In the genomic region with DNA sequence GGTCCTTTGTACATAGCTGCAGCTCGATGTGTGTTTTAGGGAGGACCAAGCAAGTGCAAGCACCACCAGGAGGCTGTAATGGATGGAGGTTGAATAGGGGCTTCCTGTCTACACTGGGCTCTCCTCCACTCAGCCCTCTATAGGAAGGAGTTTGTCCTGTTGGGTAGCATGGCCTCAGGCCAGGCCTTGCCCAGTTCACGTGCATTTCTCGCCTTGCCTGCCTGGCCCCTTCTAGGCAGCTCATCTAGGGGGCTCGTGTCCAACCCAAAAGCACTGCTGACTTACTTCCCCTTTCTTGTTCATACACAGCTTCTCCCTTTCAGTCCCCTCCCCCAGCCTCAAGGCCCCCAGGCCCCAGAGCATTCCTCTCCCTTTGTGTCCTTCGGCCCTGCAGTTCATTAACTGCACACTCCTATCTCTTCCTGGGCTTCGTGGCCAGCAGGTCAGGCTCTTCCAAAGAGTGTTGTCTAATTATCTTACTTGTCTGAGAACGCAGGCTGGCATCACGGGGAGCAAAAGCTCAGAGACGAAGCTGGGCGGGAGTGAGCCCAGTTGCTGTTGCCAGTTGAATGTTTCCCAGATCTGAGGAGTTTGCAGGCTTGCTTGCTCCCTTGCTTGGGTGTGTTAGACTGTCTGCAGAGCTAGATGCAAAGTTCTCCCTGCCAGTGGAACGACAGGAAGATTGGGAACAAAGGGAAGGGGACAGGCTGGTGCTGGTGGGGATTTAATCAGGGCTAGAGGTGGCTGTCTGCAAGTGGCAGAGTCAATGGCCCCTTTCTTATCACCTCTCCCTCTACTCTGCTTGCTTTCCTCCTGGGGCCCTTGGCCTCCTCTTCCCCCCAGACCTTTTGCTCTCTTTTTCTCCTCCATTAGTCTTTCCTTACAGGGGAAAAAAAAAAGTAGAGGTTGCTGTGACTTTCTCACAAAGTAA, we compare ENCODE assay signal across 8 mouse cellular contexts.
DNase-seq lines count a peak whose midpoint lies in the region; ATAC-seq and TF ChIP-seq lines count a peak whose summit lies in the region.

No protein-coding gene starts in this region.

- H3K36me3 ChIP-seq in kidney, embryonic 16.5 days (ENCODE audit: insufficient read depth, low read length) = peaks cover 31% of the 10 kb centered on the region
- H3K36me3 ChIP-seq in heart, postnatal 0 days (replicated peaks; ENCODE audit: control insufficient read depth, insufficient read depth, low read length) = peaks cover 35% of the 10 kb centered on the region
- peaks cover 24% of the 10 kb centered on the region for H3K36me3 ChIP-seq in midbrain, postnatal 0 days (ENCODE audit: insufficient read depth, low read length)

- no peak overlapping the region for H3K4me2 ChIP-seq in kidney, embryonic 16.5 days (replicated peaks; ENCODE audit: low read depth, low read length)
- H3K4me2 ChIP-seq in heart, postnatal 0 days (ENCODE audit: low read depth, low read length) = no peak overlapping the region
- no peak overlapping the region for H3K4me2 ChIP-seq in midbrain, postnatal 0 days (ENCODE audit: low read depth, low read length, poor library complexity, severe bottlenecking)

- TF ChIP-seq CTCF in heart, postnatal 0 days (IDR thresholded peaks at IDR 0.05; ENCODE audit: low read depth) = no peak; the same call in 1 of the 2 replicates
- no peak for TF ChIP-seq CTCF in midbrain, postnatal 0 days (IDR thresholded peaks at IDR 0.05)

- H3K27me3 ChIP-seq in kidney, embryonic 16.5 days (ENCODE audit: insufficient read depth, low read length) = no peaks in the 10 kb centered on the region
- H3K27me3 ChIP-seq in heart, postnatal 0 days (ENCODE audit: control insufficient read depth, insufficient read depth, low read length) = no peaks in the 10 kb centered on the region
- H3K27me3 ChIP-seq in midbrain, postnatal 0 days (ENCODE audit: insufficient read depth, low read length) = no peaks in the 10 kb centered on the region

- peaks cover 30% of the 10 kb centered on the region for H3K4me1 ChIP-seq in kidney, embryonic 16.5 days (ENCODE audit: insufficient read depth, low read length)
- peaks cover 18% of the 10 kb centered on the region for H3K4me1 ChIP-seq in heart, postnatal 0 days (ENCODE audit: control insufficient read depth, insufficient read depth)
- H3K4me1 ChIP-seq in midbrain, postnatal 0 days (ENCODE audit: insufficient read depth, low read length) = no peaks in the 10 kb centered on the region

- no peak overlapping the region for H3K4me3 ChIP-seq in kidney, embryonic 16.5 days (ENCODE audit: low read length)
- no peak overlapping the region for H3K4me3 ChIP-seq in heart, postnatal 0 days (ENCODE audit: low read depth, low read length)
- no peak overlapping the region for H3K4me3 ChIP-seq in midbrain, postnatal 0 days (ENCODE audit: low read depth, low read length)

- 33% methylated on average over 11 of the region's 11 CpGs for WGBS in kidney, embryonic 16.5 days
- WGBS in heart, postnatal 0 days = 14% methylated on average over 11 of the region's 11 CpGs
- 26% methylated on average over 11 of the region's 11 CpGs for WGBS in midbrain, postnatal 0 days

- H3K27ac ChIP-seq in kidney, embryonic 16.5 days (ENCODE audit: low read length) = peak overlapping the region; percentile 6; the same call in 1 of the 2 replicates
- H3K27ac ChIP-seq in heart, postnatal 0 days (ENCODE audit: low read depth) = peak overlapping the region; percentile 44
- H3K27ac ChIP-seq in midbrain, postnatal 0 days (ENCODE audit: low read depth, low read length) = no peak overlapping the region

- peak; percentile 41; the same call in 1 of the 2 replicates for ATAC-seq in kidney, embryonic 16.5 days (ENCODE audit: low FRiP score, low TSS enrichment)
- ATAC-seq in heart, postnatal 0 days (ENCODE audit: insufficient read depth, low read depth) = peak; percentile 68
- ATAC-seq in midbrain, postnatal 0 days (ENCODE audit: low FRiP score) = 0 out of 2 replicates have a peak, but pooled peaks have one; percentile 6

- DNase-seq in kidney, adult 8-10 months = no peak
- DNase-seq in c-Kit-positive CD71-negative TER-119-negative erythroid progenitor cells, embryonic 14.5 days (ENCODE audit: low read depth) = peak; percentile 23
- no peak for DNase-seq in heart, postnatal 0 days (ENCODE audit: low spot score)
- no peak for DNase-seq in midbrain, postnatal 0 days (ENCODE audit: low spot score)
- DNase-seq in thymus, postnatal 4 days = no peak
- no peak for DNase-seq in left cerebral cortex, postnatal 10 days (ENCODE audit: extremely low spot score in 1 of 2, low spot score in 2 of 2)
- DNase-seq in gastrocnemius, postnatal 36 days = no peak

- TF ChIP-seq EP300 in heart, postnatal 0 days (IDR thresholded peaks at IDR 0.05; ENCODE audit: low read depth) = no peak

- intact Hi-C loops in left cerebral cortex, postnatal 10 days (cut with DNase I) = no loop called here
- intact Hi-C loops in gastrocnemius, postnatal 36 days (cut with DNase I) = no loop called here

- H3K9me3 ChIP-seq in kidney, embryonic 16.5 days (ENCODE audit: low read length) = no peaks in the 10 kb centered on the region
- no peaks in the 10 kb centered on the region for H3K9me3 ChIP-seq in heart, postnatal 0 days (replicated peaks; ENCODE audit: control insufficient read depth, low read length)
- H3K9me3 ChIP-seq in midbrain, postnatal 0 days (ENCODE audit: low read length) = no peaks in the 10 kb centered on the region

- peak overlapping the region; percentile 12; the same call in 1 of the 2 replicates for H3K9ac ChIP-seq in kidney, embryonic 16.5 days (replicated peaks; ENCODE audit: low read length)
- H3K9ac ChIP-seq in heart, postnatal 0 days (replicated peaks; ENCODE audit: low read depth, low read length) = 0 out of 2 replicates have a peak overlapping the region, but pooled peaks have one; percentile 6
- no peak overlapping the region for H3K9ac ChIP-seq in midbrain, postnatal 0 days (replicated peaks; ENCODE audit: low read length, poor library complexity, severe bottlenecking)

Comparison
In these comparisons a context has a peak if more than half of its experiments do, and no peak if none do; other contexts are left out.
1. ATAC-seq: peak in every context shown above with its lines; median percentile 68 in heart, postnatal 0 days; 41 in kidney, embryonic 16.5 days; 6 in midbrain, postnatal 0 days.